Mouse (Mus musculus) bone marrow macrophage, adult 2 months (primary cell): ENCODE results near the gene Cradd.

Experiments
- CTCF ChIP-seq: IDR thresholded peaks from 2 replicates; pipeline ENCODE4 v1.5.1; 2012; ENCODE audit warnings: low read depth, mild to moderate bottlenecking, low read length, moderate library complexity
- POLR2A ChIP-seq: IDR thresholded peaks from 2 replicates; pipeline ENCODE4 v1.6.1; 2012; ENCODE audit warnings: mild to moderate bottlenecking, low read depth, low read length, borderline replicate concordance

- TF ChIP-seq POLR2A: no peak
- TF ChIP-seq CTCF: no peak
These were observed 54.8 kb downstream of the Cradd start for GRCm38 (mm10) chr10:95269151-95269550.
